Mouse (Mus musculus) activated CD4-positive, CD25-positive, alpha-beta regulatory T cell, adult 4 months (primary cell): ENCODE measurements around the gene Tmc8. TPM values are rescaled to one million over a fixed set of nuclear protein-coding genes. Genes with fewer than 3 reads are reported as not detected.
"Not testable (repeated sequence)": the region's sequence is repeated elsewhere in the genome, so short reads cannot be mapped to it uniquely, and the experiment has no call there.

Source experiments
- ATAC-seq: one replicate; pipeline ENCODE4 v1.8.0; 2017
- polyA plus RNA-seq, 2 experiments: library from polyadenylated mRNA; unstranded; fragments of 100-300 nt; shearing (Covaris generic); gene quantifications; one replicate each; pipeline ENCODE4 v1.2.1; 2017

Tmc8 gene
- polyA plus RNA-seq, 2 experiments from 2014 or later = 26.8 to 45.3 TPM

GRCm38 (mm10) chr11:117797511-117798159 lies 15.8 kb downstream of the Tmc8 start, which contains the start of gene 6030468B19Rik:
6030468B19Rik (plus strand) TSS chr11:117797660.
- ATAC-seq = no peak

- ATAC-seq = peak; percentile 64
These were observed 16.3 kb downstream of the Tmc8 start for GRCm38 (mm10) chr11:117798160-117798541.

GRCm38 (mm10) chr11:117799174-117799573 lies 17.3 kb downstream of the Tmc8 start:
- ATAC-seq = peak; percentile 63

GRCm38 (mm10) chr11:117800038-117800437 lies 18.2 kb downstream of the Tmc8 start:
- no peak for ATAC-seq

GRCm38 (mm10) chr11:117801650-117802049 lies 19.8 kb downstream of the Tmc8 start:
- no peak for ATAC-seq

- no peak for ATAC-seq
These were observed 21.4 kb downstream of the Tmc8 start for GRCm38 (mm10) chr11:117803166-117803688.

GRCm38 (mm10) chr11:117806781-117807180 lies 24.9 kb downstream of the Tmc8 start:
- ATAC-seq = no peak

- peak; percentile 38 for ATAC-seq
These were observed 27.8 kb downstream of the Tmc8 start, which contains the start of the genes Gm20708 and Syngr2 for GRCm38 (mm10) chr11:117809407-117810311. Gm20708 (plus strand) TSS chr11:117809668. Syngr2 (plus strand) TSS chr11:117809668.

GRCm38 (mm10) chr11:117810401-117811046 lies 28.6 kb downstream of the Tmc8 start:
- ATAC-seq = peak; percentile 74

- ATAC-seq = no peak
These were observed 32.0 kb downstream of the Tmc8 start for GRCm38 (mm10) chr11:117813867-117814266.

GRCm38 (mm10) chr11:117814704-117815366 lies 33.0 kb downstream of the Tmc8 start:
- ATAC-seq = no peak

GRCm38 (mm10) chr11:117815850-117816249 lies 34.0 kb downstream of the Tmc8 start:
- ATAC-seq = not testable (repeated sequence)

- ATAC-seq = no peak
These were observed 34.6 kb downstream of the Tmc8 start for GRCm38 (mm10) chr11:117816389-117816996.

GRCm38 (mm10) chr11:117819095-117819494 lies 37.2 kb downstream of the Tmc8 start:
- ATAC-seq = no peak

GRCm38 (mm10) chr11:117820173-117820572 lies 38.3 kb downstream of the Tmc8 start:
- no peak for ATAC-seq

GRCm38 (mm10) chr11:117821868-117822267 lies 40.0 kb downstream of the Tmc8 start:
- ATAC-seq = no peak

GRCm38 (mm10) chr11:117822728-117823241 lies 40.9 kb downstream of the Tmc8 start:
- ATAC-seq = no peak

- no peak for ATAC-seq
These were observed 41.5 kb downstream of the Tmc8 start for GRCm38 (mm10) chr11:117823411-117823810.

GRCm38 (mm10) chr11:117824060-117824969 lies 42.4 kb downstream of the Tmc8 start:
- ATAC-seq = peak; percentile 34
